Mouse (Mus musculus) gastrocnemius, postnatal 10 days (tissue): ENCODE data around the gene Gm19426. TPM values are rescaled to one million over a fixed set of nuclear protein-coding genes. Genes with fewer than 3 reads are reported as not detected.
"Not testable (repeated sequence)": the region's sequence is repeated elsewhere in the genome, so short reads cannot be mapped to it uniquely, and the experiment has no call there.

Source experiments
- DNase-seq: peaks from one replicate; pipeline ENCODE4 v3.0.0; 2021; ENCODE audit warnings: mixed read lengths
- total RNA-seq, 2 experiments: library from RNA; stranded (reverse); gene quantifications; 2 replicates each; pipeline ENCODE4 v1.2.3; 2021

The Gm19426 gene
- total RNA-seq, 2 experiments from 2014 or later = 0.77 to 1.4 TPM

- no peak for DNase-seq
Measured at GRCm38 (mm10) chr2:84750115-84750514, 6.7 kb upstream of the Gm19426 start.

DNA sequence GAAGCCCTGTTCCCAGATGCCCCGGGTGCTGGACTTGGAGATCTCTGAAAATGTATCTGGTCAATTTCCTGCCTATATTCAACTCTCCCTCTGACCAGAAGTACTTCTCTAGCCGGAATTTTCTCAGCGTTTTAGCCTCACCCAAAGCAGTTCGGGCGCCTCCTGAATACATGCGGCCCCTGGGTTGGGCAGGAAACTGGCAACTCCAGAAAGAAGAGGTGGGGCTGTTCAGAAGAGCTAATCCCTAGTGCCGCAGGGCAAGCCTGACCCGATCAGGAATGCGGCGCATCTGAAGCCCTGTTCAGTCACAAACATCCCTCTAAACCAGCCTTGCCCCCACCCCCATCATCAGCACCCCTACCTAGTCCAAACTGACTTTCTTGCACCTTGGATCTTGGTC lies 671 bp upstream of the Gm19426 start:
- no peak for DNase-seq

DNA sequence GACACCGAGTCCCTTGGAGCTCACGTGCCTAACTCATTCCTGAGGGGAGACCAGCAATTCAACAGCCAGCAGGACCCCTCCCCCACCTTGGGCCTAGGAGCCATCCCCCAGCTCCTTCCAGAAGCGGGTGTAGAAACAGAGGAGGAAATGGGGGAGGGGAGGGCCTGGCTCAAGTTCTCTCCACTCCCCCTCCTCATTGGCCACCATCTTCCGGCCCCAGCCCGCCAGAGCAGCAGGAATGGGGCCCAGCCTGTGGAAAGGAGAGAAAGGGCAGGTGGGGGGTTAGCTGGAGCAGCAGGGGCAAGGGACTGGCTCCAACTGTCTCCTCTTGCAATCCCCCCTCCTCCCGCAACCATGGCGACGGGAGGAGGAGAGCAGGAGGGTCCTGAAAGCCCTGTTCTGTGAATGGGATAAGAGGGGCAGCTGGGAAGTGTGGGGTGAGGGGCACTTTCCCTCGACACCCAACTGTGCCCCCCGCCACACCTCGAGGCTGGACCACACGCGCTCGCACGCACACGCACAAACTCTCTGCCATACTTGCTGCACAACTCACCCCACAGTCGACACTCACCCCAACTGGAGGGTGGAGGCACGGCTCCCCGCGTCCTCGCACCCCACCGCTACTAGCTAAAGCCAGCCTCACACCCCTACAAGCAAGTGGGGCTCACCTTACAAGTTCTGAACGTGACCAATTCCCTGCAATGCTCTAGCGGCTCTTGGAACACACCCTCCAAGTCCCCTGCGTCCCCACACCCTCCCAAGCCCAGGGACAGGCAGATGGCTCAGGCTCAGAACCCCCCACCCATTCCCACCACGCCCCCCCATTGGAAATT lies 788 bp downstream of the Gm19426 start:
- DNase-seq = no peak

- DNase-seq = no peak
Measured at GRCm38 (mm10) chr2:84741841-84742450, 1.5 kb downstream of the Gm19426 start.

DNA sequence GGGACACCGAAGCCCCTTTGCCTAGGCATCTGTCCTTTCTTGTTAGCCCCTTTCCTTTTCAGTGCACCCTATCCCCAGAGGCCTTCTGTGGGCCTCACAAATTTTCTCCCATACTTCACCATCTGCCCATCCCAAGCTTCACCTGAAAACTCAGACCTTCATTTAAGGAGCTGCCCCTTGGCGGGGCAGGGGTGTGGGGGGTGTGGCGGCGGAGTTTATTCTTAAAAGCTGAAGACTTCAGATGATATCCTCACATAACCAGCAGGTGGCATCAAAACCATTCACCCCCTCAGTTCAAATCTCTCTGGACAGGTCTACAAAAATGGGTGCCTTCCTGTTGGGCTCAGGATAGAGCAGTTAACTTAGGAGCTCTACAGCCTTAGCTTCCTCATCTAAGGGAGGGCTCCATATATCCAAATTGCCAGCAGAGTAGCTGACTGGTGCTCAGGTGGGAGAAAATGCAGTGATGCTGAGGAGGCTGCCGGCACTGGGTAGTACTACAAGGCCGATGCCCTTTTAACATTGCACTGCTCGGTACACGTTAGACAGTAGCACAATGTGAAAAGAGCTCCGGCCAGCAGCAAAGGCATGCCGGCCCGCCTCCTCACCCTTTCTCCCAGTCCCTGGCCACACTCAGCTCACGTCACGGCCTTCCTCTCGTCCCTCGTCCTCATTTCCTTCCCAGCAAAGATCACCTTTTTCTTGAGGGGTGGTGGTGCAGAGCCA lies 2.7 kb downstream of the Gm19426 start:
- no peak for DNase-seq

- no peak for DNase-seq
Measured at GRCm38 (mm10) chr2:84738271-84738911, 5.1 kb downstream of the Gm19426 start.

DNA sequence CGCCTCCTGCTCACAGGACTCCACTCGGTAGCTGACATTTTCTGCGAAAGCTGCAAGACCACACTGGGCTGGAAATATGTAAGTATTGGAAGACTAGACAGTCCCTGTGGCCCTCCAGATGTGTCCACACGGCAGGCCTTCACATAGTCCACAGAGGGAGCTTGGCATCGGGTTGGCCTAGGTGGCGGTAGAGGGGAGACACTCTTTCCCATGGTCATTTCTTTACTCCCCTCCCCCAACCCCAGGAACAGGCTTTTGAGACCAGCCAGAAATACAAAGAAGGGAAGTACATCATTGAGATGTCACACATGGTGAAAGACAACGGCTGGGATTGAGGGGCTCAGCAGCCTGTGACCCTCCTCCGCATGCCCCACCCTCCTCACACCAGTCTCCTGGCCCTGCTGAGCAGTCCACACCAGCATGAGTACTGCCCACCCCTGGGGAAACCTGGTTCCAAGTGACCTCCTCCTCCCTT lies 6.0 kb downstream of the Gm19426 start:
- no peak for DNase-seq

DNA sequence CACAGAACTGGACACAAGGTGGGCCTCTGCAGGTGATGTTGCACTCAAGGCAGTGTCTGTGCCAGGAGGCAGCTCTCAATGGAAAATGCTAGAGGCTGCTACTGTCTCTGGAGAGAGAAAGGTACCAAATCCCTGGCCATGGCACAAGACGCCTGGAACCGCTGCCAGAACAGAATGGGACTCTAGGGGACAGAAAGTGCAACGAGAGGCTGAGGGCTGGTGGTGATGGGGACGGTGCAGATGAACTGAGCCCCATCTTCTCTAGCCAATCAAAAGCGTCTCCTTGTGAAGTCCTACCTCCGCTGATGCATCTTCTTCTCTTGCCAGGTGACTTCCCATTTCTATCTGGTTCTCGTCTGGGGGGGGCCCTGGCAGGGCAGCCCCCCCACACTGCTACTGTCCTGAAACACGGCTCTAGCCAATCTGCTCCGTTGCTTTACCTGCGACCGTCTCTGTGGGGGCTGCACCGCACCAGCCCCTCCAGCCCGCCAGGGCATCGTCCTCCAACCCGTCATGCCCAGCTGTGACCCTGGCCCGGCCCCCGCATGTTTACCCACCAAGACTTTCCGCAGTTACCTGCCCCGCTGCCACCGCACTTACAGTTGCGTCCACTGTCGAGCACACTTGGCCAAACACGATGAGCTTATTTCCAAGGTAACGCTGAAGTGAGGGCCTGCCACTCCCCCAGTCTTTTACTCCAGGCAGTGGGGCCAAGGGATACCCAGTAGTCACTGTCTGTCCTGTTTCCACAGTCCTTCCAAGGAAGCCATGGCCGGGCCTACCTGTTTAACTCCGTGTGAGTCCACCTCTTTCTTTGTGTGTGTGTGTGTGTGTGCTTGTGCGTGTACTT lies 6.9 kb downstream of the Gm19426 start:
- no peak for DNase-seq

GRCm38 (mm10) chr2:84735346-84735920 lies 8.0 kb downstream of the Gm19426 start:
- DNase-seq = no peak

DNA sequence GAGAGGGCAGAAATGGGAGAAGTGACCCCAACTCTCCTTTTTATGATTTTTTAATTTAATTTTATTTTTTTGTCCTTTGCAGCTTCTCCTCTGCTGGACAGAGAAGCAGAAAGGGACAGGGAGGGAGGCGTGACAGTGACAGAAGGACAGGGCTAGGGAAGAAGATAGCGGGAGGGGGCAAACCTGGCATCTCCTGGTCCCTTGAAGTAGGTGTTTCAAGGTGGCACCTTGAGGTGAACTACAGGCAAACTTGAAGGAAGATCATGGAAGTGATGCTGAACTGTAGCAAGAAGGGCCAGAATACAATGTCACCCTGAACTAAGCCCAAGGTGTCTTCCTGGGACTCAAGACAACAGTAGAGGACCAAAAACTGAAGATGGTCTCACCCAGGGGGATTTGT lies 8.5 kb downstream of the Gm19426 start:
- no peak for DNase-seq

GRCm38 (mm10) chr2:84734351-84734864 lies 9.0 kb downstream of the Gm19426 start:
- no peak for DNase-seq

GRCm38 (mm10) chr2:84733579-84734300 lies 9.7 kb downstream of the Gm19426 start, which contains the start of gene Ypel4:
Gene Ypel4 (plus strand): TSS chr2:84734058.
- no peak for DNase-seq

- DNase-seq = no peak
Measured at GRCm38 (mm10) chr2:84732394-84732793, 11.1 kb downstream of the Gm19426 start.

DNA sequence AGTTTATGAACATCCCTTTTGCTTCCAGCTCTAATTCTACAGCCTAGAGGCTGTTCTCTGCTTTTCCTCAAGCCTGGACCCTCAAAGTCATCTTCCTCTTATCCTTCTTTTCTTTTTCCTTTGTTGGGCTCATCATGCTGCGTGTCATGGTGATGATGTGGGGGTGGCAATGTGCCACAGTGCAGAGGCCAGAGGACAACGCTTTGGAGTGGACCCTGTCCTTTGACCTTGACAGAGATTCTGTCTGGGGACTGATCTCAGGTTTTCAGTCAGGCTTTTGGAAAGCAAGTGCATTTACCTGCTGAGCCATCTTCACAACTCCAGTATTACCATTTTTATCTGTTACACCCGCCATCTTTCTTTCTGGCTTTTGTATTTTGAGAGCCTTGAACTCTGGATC lies 12.2 kb downstream of the Gm19426 start:
- no peak for DNase-seq

DNA sequence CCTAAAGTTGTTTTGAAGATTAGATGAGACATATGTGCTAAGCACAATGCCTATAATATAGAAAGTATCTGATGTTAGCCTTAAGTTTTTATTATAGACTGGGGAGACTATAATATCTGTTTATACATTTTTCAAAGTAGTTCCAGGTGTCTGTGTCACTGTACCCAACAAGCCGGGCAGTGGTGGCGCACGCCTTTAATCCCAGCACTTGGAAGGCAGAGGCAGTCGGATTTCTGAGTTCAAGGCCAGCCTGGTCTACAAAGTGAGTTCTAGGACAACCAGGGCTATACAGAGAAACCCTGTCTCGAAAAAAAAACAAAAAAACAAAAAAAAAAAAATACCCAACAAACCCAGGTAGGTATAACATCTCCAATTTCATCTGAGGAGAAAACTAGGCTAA lies 15.3 kb downstream of the Gm19426 start:
- not testable (repeated sequence) for DNase-seq

GRCm38 (mm10) chr2:84727172-84727858 lies 16.1 kb downstream of the Gm19426 start, which contains the start of gene Clp1:
Gene Clp1 (minus strand): TSS chr2:84727350.
- peak; percentile 91 for DNase-seq

DNA sequence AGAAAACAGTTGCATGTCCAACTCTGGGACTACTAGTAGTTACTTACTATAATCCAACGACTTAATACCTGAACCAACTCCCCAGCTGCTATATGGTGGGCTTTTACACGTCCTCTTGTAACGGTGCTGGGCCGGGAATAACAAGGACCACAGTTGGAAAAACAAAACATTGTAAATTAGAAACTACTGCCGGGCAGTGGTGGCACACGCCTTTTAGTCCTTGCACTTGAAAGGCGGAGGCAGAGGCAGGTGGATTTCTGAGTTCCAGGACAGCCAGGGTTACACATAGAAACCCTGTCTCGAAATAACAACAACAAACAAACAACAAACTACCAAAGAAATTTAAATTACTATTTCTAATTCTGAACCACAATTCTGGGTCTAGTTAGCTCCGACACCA lies 16.7 kb downstream of the Gm19426 start:
- no peak for DNase-seq

DNA sequence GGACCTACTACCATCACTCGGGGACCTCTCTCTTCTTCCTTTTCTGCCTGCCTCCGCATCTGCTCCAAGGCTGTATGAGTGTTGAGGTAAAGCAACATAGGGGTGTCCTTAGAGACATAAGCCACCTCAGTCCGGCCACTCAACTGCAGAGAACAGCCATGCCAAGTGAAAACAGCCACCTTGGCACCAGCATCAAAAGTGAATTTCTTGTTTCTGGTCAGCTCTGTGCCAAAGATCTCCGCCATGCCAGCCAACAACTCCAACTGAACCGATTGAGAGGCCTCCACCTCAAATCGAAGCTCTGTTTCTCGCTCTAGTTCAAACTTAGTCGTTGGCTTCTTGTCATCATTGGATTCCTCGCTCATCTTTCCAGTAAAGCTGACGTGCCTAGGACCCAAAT lies 17.7 kb downstream of the Gm19426 start:
- DNase-seq = no peak

GRCm38 (mm10) chr2:84723856-84724255 lies 19.6 kb downstream of the Gm19426 start:
- no peak for DNase-seq
